Mouse (Mus musculus) midbrain, embryonic 14.5 days (tissue): ENCODE data around the gene Dock6. TPM values are rescaled to one million over a fixed set of nuclear protein-coding genes. Genes with fewer than 3 reads are reported as not detected.
"Not testable (repeated sequence)": the region's sequence is repeated elsewhere in the genome, so short reads cannot be mapped to it uniquely, and the experiment has no call there.

ENCODE experiments used
- ATAC-seq: fragments of 200-750 bp; cut with Nextera tagmentation; 2 replicates; pipeline ENCODE4 v1.8.0; 2017; ENCODE audit warnings: moderate number of reproducible peaks, moderate library complexity; ENCODE audit not compliant: low FRiP score, low TSS enrichment
- DNase-seq: peaks from one replicate; pipeline ENCODE4 v3.0.0-alpha.2; 2015
- H3K27ac ChIP-seq: fragments of 300-500 bp; sonication (generic); replicated peaks from 2 replicates; pipeline ENCODE4 v1.5.1; 2014; ENCODE audit warnings: mild to moderate bottlenecking, low read depth, low read length, moderate library complexity
- H3K27me3 ChIP-seq: fragments of 300-500 bp; sonication (generic); 2 replicates; pipeline ENCODE4 v1.6.1; 2014; ENCODE audit warnings: low read length, control low read depth, mixed read lengths; ENCODE audit not compliant: control insufficient read depth, insufficient read depth
- H3K36me3 ChIP-seq: fragments of 300-500 bp; sonication (generic); 2 replicates; pipeline ENCODE4 v1.6.1; 2014; ENCODE audit warnings: low read length, control low read depth; ENCODE audit not compliant: control insufficient read depth, insufficient read depth
- H3K4me1 ChIP-seq: fragments of 300-500 bp; sonication (generic); 2 replicates; pipeline ENCODE4 v1.6.1; 2014; ENCODE audit warnings: mild to moderate bottlenecking, antibody characterized with exemption, low read length, control low read depth; ENCODE audit not compliant: control insufficient read depth, insufficient read depth
- H3K4me2 ChIP-seq: fragments of 300-500 bp; sonication (generic); 2 replicates; pipeline ENCODE4 v1.6.1; 2014; ENCODE audit warnings: mild to moderate bottlenecking, low read length, moderate library complexity
- H3K4me3 ChIP-seq: fragments of 300-500 bp; sonication (generic); replicated peaks from 2 replicates; pipeline ENCODE4 v1.5.1; 2014; ENCODE audit warnings: low read depth, low read length
- H3K9ac ChIP-seq: fragments of 300-500 bp; sonication (generic); replicated peaks from 2 replicates; pipeline ENCODE4 v1.6.1; 2014; ENCODE audit warnings: mild to moderate bottlenecking, low read length, moderate library complexity
- H3K9me3 ChIP-seq: fragments of 300-500 bp; sonication (generic); 2 replicates; pipeline ENCODE4 v1.6.1; 2016; ENCODE audit warnings: low read length, control low read depth, mixed read lengths; ENCODE audit not compliant: control insufficient read depth
- WGBS: fragments of 180-500 bp; shearing (Covaris S2); extraction: QIAGEN DNeasy Blood & Tissue Kit; methylation state at CpG from one replicate; pipeline ENCODE4 v1.1.7; 2014; 5-methylcytosine and 5-hydroxymethylcytosine counted together
- polyA plus RNA-seq: library from polyadenylated mRNA; unstranded; fragments of >200 nt; fragmentation: Nextera tagmentation; extraction: Ambion mirVana; gene quantifications from 2 replicates; pipeline ENCODE4 v1.2.1, GENCODE M21; 2014

The Dock6 gene
- polyA plus RNA-seq, 1 experiment from 2014 or later: 12.7 TPM

- Histone ChIP-seq H3K27ac (no peak overlapping the region), H3K4me3 (no peak overlapping the region), H3K9ac (no peak overlapping the region), H3K4me2 (no peak overlapping the region), H3K36me3 (no peaks in the 10 kb centered on the region), H3K27me3 (no peaks in the 10 kb centered on the region), H3K4me1 (no peaks in the 10 kb centered on the region), H3K9me3 (no peaks in the 10 kb centered on the region)
- 88% methylated on average over 5 of the region's 5 CpGs for WGBS
- DNase-seq: no peak
- ATAC-seq: no peak
Measured at GRCm38 (mm10) chr9:21787654-21788053, 64.8 kb downstream of the Dock6 start.

GRCm38 (mm10) chr9:21786906-21787305 is 65.5 kb downstream of the Dock6 start:
- Histone ChIP-seq H3K27me3 (no peaks in the 10 kb centered on the region), H3K27ac (no peak overlapping the region), H3K9ac (no peak overlapping the region), H3K9me3 (no peaks in the 10 kb centered on the region), H3K36me3 (no peaks in the 10 kb centered on the region), H3K4me2 (no peak overlapping the region), H3K4me3 (no peak overlapping the region), H3K4me1 (no peaks in the 10 kb centered on the region)
- 4% methylated on average over 6 of the region's 6 CpGs for WGBS
- ATAC-seq (peak; percentile 50; the same call in 1 of the 2 replicates), DNase-seq (peak; percentile 76)

- 84% methylated on average over 1 of the region's 2 CpGs for WGBS
- H3K4me3 ChIP-seq, H3K9me3 ChIP-seq, DNase-seq, H3K9ac ChIP-seq, H3K27ac ChIP-seq, H3K4me2 ChIP-seq, ATAC-seq, H3K4me1 ChIP-seq, H3K27me3 ChIP-seq, H3K36me3 ChIP-seq: not testable (repeated sequence)
Measured at GRCm38 (mm10) chr9:21786309-21786708, 66.1 kb downstream of the Dock6 start.

- Histone ChIP-seq H3K27ac (no peak overlapping the region), H3K36me3 (no peaks in the 10 kb centered on the region), H3K4me1 (no peaks in the 10 kb centered on the region), H3K9ac (no peak overlapping the region), H3K4me3 (no peak overlapping the region), H3K9me3 (no peaks in the 10 kb centered on the region), H3K4me2 (no peak overlapping the region), H3K27me3 (no peaks in the 10 kb centered on the region)
- 89% methylated on average over 7 of the region's 7 CpGs for WGBS
- no peak for ATAC-seq
- DNase-seq: no peak
Measured at GRCm38 (mm10) chr9:21784517-21785307, 67.7 kb downstream of the Dock6 start.

- DNase-seq: no peak
- H3K4me1 ChIP-seq: no peaks in the 10 kb centered on the region
- ATAC-seq: no peak
- H3K9ac ChIP-seq: no peak overlapping the region
- 86% methylated on average over 15 of the region's 15 CpGs for WGBS
- H3K4me2 ChIP-seq: no peak overlapping the region
- H3K4me3 ChIP-seq: no peak overlapping the region
- H3K36me3 ChIP-seq: 0 out of 2 replicates have a peak, but pooled peaks cover 5% of the 10 kb centered on the region
- no peaks in the 10 kb centered on the region for H3K27me3 ChIP-seq
- no peak overlapping the region for H3K27ac ChIP-seq
- H3K9me3 ChIP-seq: no peaks in the 10 kb centered on the region
Measured at GRCm38 (mm10) chr9:21781657-21782468, 70.6 kb downstream of the Dock6 start.

- H3K27me3 ChIP-seq: no peaks in the 10 kb centered on the region
- no peak overlapping the region for H3K27ac ChIP-seq
- no peaks in the 10 kb centered on the region for H3K9me3 ChIP-seq
- H3K4me3 ChIP-seq: no peak overlapping the region
- DNase-seq (no peak), ATAC-seq (no peak)
- 0 out of 2 replicates have a peak, but pooled peaks cover 5% of the 10 kb centered on the region for H3K36me3 ChIP-seq
- H3K4me1 ChIP-seq: no peaks in the 10 kb centered on the region
- whole genome bisulfite sequencing: 94% methylated on average over 3 of the region's 3 CpGs
- no peak overlapping the region for H3K9ac ChIP-seq
- H3K4me2 ChIP-seq: no peak overlapping the region
Measured at GRCm38 (mm10) chr9:21777726-21778125, 74.7 kb downstream of the Dock6 start.

- ATAC-seq (no peak), DNase-seq (no peak)
- Histone ChIP-seq H3K4me3 (no peak overlapping the region), H3K4me2 (no peak overlapping the region), H3K27me3 (no peaks in the 10 kb centered on the region), H3K4me1 (no peaks in the 10 kb centered on the region), H3K9ac (no peak overlapping the region), H3K27ac (no peak overlapping the region), H3K9me3 (no peaks in the 10 kb centered on the region), H3K36me3 (0 out of 2 replicates have a peak, but pooled peaks cover 5% of the 10 kb centered on the region)
- 87% methylated on average over 16 of the region's 16 CpGs for WGBS
Measured at GRCm38 (mm10) chr9:21774353-21774752, 78.1 kb downstream of the Dock6 start.

- H3K27me3 ChIP-seq, H3K9ac ChIP-seq, H3K27ac ChIP-seq, H3K9me3 ChIP-seq, H3K4me3 ChIP-seq, H3K4me2 ChIP-seq, H3K4me1 ChIP-seq, ATAC-seq, DNase-seq, H3K36me3 ChIP-seq: not testable (repeated sequence)
- 80% methylated on average over 5 of the region's 5 CpGs for WGBS
Measured at GRCm38 (mm10) chr9:21773396-21773795, 79.0 kb downstream of the Dock6 start.
